Mouse (Mus musculus): ENCODE results near the gene Ebf4.

DNA sequence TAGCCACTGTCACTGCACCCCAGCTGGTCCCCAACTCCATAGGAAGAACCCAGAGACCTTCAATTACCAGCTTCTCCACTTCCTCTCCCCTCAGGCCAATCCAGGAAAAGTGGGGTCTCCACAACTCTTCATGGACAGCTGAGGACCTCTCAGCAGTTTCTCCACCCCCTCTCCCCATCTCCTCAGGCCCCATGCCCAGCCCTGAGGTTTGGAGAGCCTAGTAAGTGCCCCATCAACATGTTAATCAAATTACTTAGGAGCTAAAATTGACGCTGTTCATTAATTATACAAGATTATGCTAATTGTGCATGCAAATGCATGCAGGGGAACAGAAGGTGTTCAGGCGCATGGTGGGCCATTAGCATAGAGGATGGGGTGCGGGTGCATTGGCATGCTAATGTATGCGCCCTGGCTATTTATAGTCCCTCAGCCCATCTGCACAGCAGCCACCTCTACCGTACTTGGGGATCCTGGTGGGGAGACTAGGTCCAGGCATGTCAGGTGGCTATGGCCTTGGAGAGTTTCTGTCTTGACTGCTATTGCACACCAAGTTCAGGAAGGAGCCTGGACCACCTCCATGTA lies 56.9 kb downstream of the Ebf4 start:
- TF ChIP-seq TAL1 (IDR thresholded peaks at IDR 0.05; ENCODE audit: low read length): no peak
- no peak for TF ChIP-seq GATA1 (IDR thresholded peaks at IDR 0.05; ENCODE audit: low read length)
